Mouse (Mus musculus) liver, embryonic 14.5 days (tissue): ENCODE results near the gene Klhl11. TPM values are rescaled to one million over a fixed set of nuclear protein-coding genes. Genes with fewer than 3 reads are reported as not detected.

Source experiments
- ATAC-seq: fragments of 200-750 bp; cut with Nextera tagmentation; 2 replicates; pipeline ENCODE4 v1.8.0; 2017; ENCODE audit warnings: moderate number of reproducible peaks, mild to moderate bottlenecking, moderate library complexity; ENCODE audit not compliant: insufficient read depth
- DNase-seq, 3 experiments: peaks; one replicate each; pipeline ENCODE4 v3.0.0-alpha.2; 2012 to 2013; ENCODE audit warnings: low read depth in 3 of 3, low spot score in 3 of 3
- H3K27ac ChIP-seq: fragments of 300-500 bp; sonication (generic); 2 replicates; pipeline ENCODE4 v1.5.1; 2014; ENCODE audit warnings: moderate library complexity, mild to moderate bottlenecking, control low read depth, inconsistent platforms
- H3K27me3 ChIP-seq: fragments of 300-500 bp; sonication (generic); 2 replicates; pipeline ENCODE4 v1.6.1; 2014; ENCODE audit warnings: mild to moderate bottlenecking, low read length, moderate library complexity; ENCODE audit not compliant: control insufficient read depth, insufficient read depth
- H3K36me3 ChIP-seq: fragments of 300-500 bp; sonication (generic); replicated peaks from 2 replicates; pipeline ENCODE4 v1.6.1; 2014; ENCODE audit warnings: low read depth; ENCODE audit not compliant: control insufficient read depth, insufficient read depth
- H3K4me1 ChIP-seq, 2 experiments: fragments of 200-500 bp in 1 of 2; fragments of 300-500 bp in 1 of 2; sonication (generic) in 1 of 2; replicated peaks; 2 replicates each; pipeline ENCODE4 v1.6.1; 2012 to 2014; ENCODE audit warnings: antibody characterized with exemption in 1 of 2, inconsistent platforms in 1 of 2, low read length in 1 of 2; ENCODE audit not compliant: control insufficient read depth in 2 of 2, insufficient read depth in 2 of 2
- H3K4me2 ChIP-seq: fragments of 300-500 bp; sonication (generic); 2 replicates; pipeline ENCODE4 v1.6.1; 2014; ENCODE audit warnings: low read depth, mild to moderate bottlenecking, control low read depth, moderate library complexity
- H3K4me3 ChIP-seq, 2 experiments: fragments of 200-500 bp in 1 of 2; fragments of 300-500 bp in 1 of 2; sonication (generic) in 1 of 2; 2 replicates each; pipeline ENCODE4 v1.5.1; 2012 to 2014; ENCODE audit warnings: low read depth in 2 of 2, low read length in 2 of 2, mild to moderate bottlenecking in 2 of 2, control low read depth in 1 of 2, inconsistent platforms in 1 of 2, moderate library complexity in 1 of 2; ENCODE audit not compliant: insufficient read depth in 1 of 2
- H3K9ac ChIP-seq: fragments of 300-500 bp; sonication (generic); replicated peaks from 2 replicates; pipeline ENCODE4 v1.6.1; 2014; ENCODE audit warnings: mild to moderate bottlenecking, control low read depth, moderate library complexity
- H3K9me3 ChIP-seq: fragments of 300-500 bp; sonication (generic); 2 replicates; pipeline ENCODE4 v1.6.1; 2016; ENCODE audit warnings: low read length, mixed read lengths; ENCODE audit not compliant: control insufficient read depth
- CTCF ChIP-seq: IDR thresholded peaks from 2 replicates; pipeline ENCODE4 v1.5.1; 2016; ENCODE audit warnings: antibody characterized with exemption, low read depth, control low read depth
- EP300 ChIP-seq: IDR thresholded peaks from 2 replicates; pipeline ENCODE4 v1.6.1; 2016; ENCODE audit warnings: antibody characterized with exemption, low read depth
- WGBS: fragments of 180-500 bp; shearing (Covaris S2); extraction: QIAGEN DNeasy Blood & Tissue Kit; methylation state at CpG from one replicate; pipeline ENCODE4 v1.1.7; 2014; ENCODE audit not compliant: insufficient replicate concordance; 5-methylcytosine and 5-hydroxymethylcytosine counted together
- polyA plus RNA-seq, 2 experiments: library from polyadenylated mRNA; depleted of rRNA in 1 of 2; stranded (reverse) in 1 of 2; unstranded in 1 of 2; fragments of >200 nt; fragmentation: Nextera tagmentation in 1 of 2; extraction: Ambion mirVana in 1 of 2; gene quantifications; 2 replicates each; pipeline versions ENCODE4 v1.2.1 to v1.2.3; 2012 to 2014

The Klhl11 gene
- polyA plus RNA-seq, 2 experiments: 1.2 to 1.8 TPM

DNA sequence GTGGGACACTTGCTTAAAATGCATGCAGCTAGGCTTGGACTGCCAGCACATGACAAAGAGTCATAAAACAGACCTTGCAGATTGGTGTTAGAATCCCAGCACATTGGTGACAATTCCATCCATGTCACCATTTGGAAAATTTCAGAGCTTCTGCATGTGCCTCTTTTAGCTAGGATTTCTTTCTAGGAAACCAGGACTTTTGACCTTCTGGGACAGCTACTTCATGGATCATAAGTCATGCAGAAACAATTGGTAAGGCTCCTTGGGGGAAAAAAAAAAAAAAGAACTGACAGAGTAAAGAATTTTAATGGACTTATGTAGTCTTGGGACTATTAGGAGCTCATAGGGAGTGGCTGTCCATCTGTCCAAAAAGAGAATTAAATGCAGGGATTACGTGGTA is 34.6 kb downstream of the Klhl11 start:
- Histone ChIP-seq H3K4me1 (peaks cover 0 to 7% of the 10 kb centered on the region in 2 experiments; a peak in 3 of 4 replicates), H3K4me3 (no peak overlapping the region), H3K9me3 (no peaks in the 10 kb centered on the region), H3K4me2 (no peak overlapping the region), H3K36me3 (no peaks in the 10 kb centered on the region), H3K9ac (no peak overlapping the region), H3K27ac (no peak overlapping the region), H3K27me3 (no peaks in the 10 kb centered on the region)
- DNase-seq (no peak), ATAC-seq (no peak)
- TF ChIP-seq CTCF (no peak), EP300 (no peak)
- WGBS: 67% methylated on average over 1 of the region's 1 CpGs

DNA sequence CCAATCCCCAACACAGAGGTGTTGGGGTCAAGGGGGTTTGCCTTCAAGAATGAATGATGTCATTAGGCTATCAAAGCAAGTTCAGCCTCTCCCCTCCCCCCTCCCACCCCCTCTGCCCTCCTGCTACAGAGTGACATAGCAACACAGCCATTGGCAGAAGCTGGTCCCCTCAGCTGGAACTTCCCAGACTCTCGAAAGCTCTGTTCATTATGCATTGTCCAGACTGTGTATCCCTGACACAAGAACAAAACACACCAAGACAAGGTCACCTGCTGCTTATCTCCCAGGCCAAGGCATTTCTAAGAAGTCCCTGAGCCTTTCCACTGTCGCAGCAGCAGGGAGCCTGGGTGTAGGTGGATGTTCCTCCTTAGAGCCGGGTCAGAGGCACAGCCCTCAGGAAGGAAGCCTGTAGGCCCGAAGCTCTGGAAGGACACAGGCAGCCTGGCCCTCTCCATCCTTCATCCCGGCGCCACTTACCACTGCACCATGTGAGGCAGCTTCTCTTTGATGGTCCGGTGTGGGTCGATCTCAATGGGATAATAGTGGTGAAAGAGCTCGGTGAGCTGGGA is 36.8 kb downstream of the Klhl11 start:
- no peaks in the 10 kb centered on the region for H3K36me3 ChIP-seq
- H3K9ac ChIP-seq: no peak overlapping the region
- WGBS: 76% methylated on average over 9 of the region's 9 CpGs
- H3K4me3 ChIP-seq: no peak overlapping the region
- DNase-seq (no peak), ATAC-seq (no peak)
- no peak overlapping the region for H3K27ac ChIP-seq
- H3K4me1 ChIP-seq: peaks cover 0 to 7% of the 10 kb centered on the region in 2 experiments; a peak in 3 of 4 replicates
- H3K4me2 ChIP-seq: no peak overlapping the region
- H3K27me3 ChIP-seq: no peaks in the 10 kb centered on the region
- H3K9me3 ChIP-seq: no peaks in the 10 kb centered on the region
- TF ChIP-seq CTCF: no peak
- TF ChIP-seq EP300: no peak

- no peaks in the 10 kb centered on the region for H3K9me3 ChIP-seq
- no peaks in the 10 kb centered on the region for H3K36me3 ChIP-seq
- ATAC-seq: no peak
- H3K4me2 ChIP-seq: no peak overlapping the region
- no peak overlapping the region for H3K9ac ChIP-seq
- no peaks in the 10 kb centered on the region for H3K4me1 ChIP-seq
- DNase-seq: no peak
- no peak overlapping the region for H3K27ac ChIP-seq
- no peaks in the 10 kb centered on the region for H3K27me3 ChIP-seq
- WGBS: 68% methylated on average over 5 of the region's 5 CpGs
- TF ChIP-seq EP300: no peak
- TF ChIP-seq CTCF: no peak
- no peak overlapping the region for H3K4me3 ChIP-seq
These were observed 40.5 kb downstream of the Klhl11 start for GRCm38 (mm10) chr11:100432002-100432401.

- DNase-seq (no peak), ATAC-seq (no peak)
- Histone ChIP-seq H3K27ac (no peak overlapping the region), H3K36me3 (no peaks in the 10 kb centered on the region), H3K4me1 (peaks cover 0 to 6% of the 10 kb centered on the region in 2 experiments; a peak in 1 of 4 replicates), H3K4me2 (no peak overlapping the region), H3K9ac (no peak overlapping the region), H3K9me3 (no peaks in the 10 kb centered on the region), H3K27me3 (no peaks in the 10 kb centered on the region), H3K4me3 (no peak overlapping the region)
- 73% methylated on average over 7 of the region's 7 CpGs for WGBS
- TF ChIP-seq EP300 (no peak), CTCF (no peak)
These were observed 42.5 kb downstream of the Klhl11 start for GRCm38 (mm10) chr11:100430052-100430451.

GRCm38 (mm10) chr11:100428612-100429199 is 43.8 kb downstream of the Klhl11 start:
- Histone ChIP-seq H3K4me1 (peaks cover 0 to 6% of the 10 kb centered on the region in 2 experiments; a peak in 1 of 4 replicates), H3K4me2 (no peak overlapping the region), H3K9me3 (no peaks in the 10 kb centered on the region), H3K9ac (no peak overlapping the region), H3K27me3 (no peaks in the 10 kb centered on the region), H3K27ac (no peak overlapping the region), H3K36me3 (no peaks in the 10 kb centered on the region), H3K4me3 (no peak overlapping the region)
- no peak for ATAC-seq
- DNase-seq: no peak
- 63% methylated on average over 9 of the region's 9 CpGs for WGBS
- no peak for TF ChIP-seq CTCF
- TF ChIP-seq EP300: no peak
